Mouse (Mus musculus): ENCODE results near the gene Gm47841. TPM values are rescaled to one million over a fixed set of nuclear protein-coding genes. Genes with fewer than 3 reads are reported as not detected.

Gm47841 gene
- total RNA-seq, 2 experiments from 2014 or later, result not detected

- no peak for DNase-seq
Measured at GRCm38 (mm10) chr15:101074067-101074466, 26.9 kb upstream of the Gm47841 start.

GRCm38 (mm10) chr15:101072736-101073135 lies 25.5 kb upstream of the Gm47841 start:
- DNase-seq, result no peak

- DNase-seq, result no peak
Measured at GRCm38 (mm10) chr15:101070762-101071161, 23.6 kb upstream of the Gm47841 start.

- no peak for DNase-seq
Measured at GRCm38 (mm10) chr15:101069641-101070190, 22.5 kb upstream of the Gm47841 start.

GRCm38 (mm10) chr15:101068671-101069070 lies 21.5 kb upstream of the Gm47841 start:
- no peak for DNase-seq

GRCm38 (mm10) chr15:101068029-101068428 lies 20.8 kb upstream of the Gm47841 start:
- DNase-seq, result no peak

- no peak for DNase-seq
Measured at GRCm38 (mm10) chr15:101066920-101067696, 19.9 kb upstream of the Gm47841 start.

GRCm38 (mm10) chr15:101066364-101066847 lies 19.2 kb upstream of the Gm47841 start:
- DNase-seq, result no peak

- DNase-seq, result peak; percentile 12
Measured at GRCm38 (mm10) chr15:101065069-101065468, 17.9 kb upstream of the Gm47841 start.

GRCm38 (mm10) chr15:101060280-101060852 lies 13.2 kb upstream of the Gm47841 start:
- DNase-seq, result no peak

GRCm38 (mm10) chr15:101059570-101060279 lies 12.5 kb upstream of the Gm47841 start:
- no peak for DNase-seq

- DNase-seq, result no peak
Measured at GRCm38 (mm10) chr15:101056225-101056624, 9.0 kb upstream of the Gm47841 start.

GRCm38 (mm10) chr15:101054541-101054940 lies 7.3 kb upstream of the Gm47841 start:
- no peak for DNase-seq

- no peak for DNase-seq
Measured at GRCm38 (mm10) chr15:101053832-101054459, 6.7 kb upstream of the Gm47841 start.

GRCm38 (mm10) chr15:101052560-101053501 lies 5.6 kb upstream of the Gm47841 start:
- DNase-seq, result peak; percentile 19

- DNase-seq, result no peak
Measured at GRCm38 (mm10) chr15:101051869-101052268, 4.7 kb upstream of the Gm47841 start.

GRCm38 (mm10) chr15:101048338-101048896 lies 1.2 kb upstream of the Gm47841 start:
- DNase-seq, result no peak

GRCm38 (mm10) chr15:101046527-101047193 lies 537 bp downstream of the Gm47841 start:
- DNase-seq, result peak; percentile 32

GRCm38 (mm10) chr15:101046039-101046526 lies 1.1 kb downstream of the Gm47841 start:
- no peak for DNase-seq

GRCm38 (mm10) chr15:101044531-101044930 lies 2.7 kb downstream of the Gm47841 start:
- no peak for DNase-seq

Measured in gastrocnemius, postnatal 25 days (tissue).